Mouse (Mus musculus): Measurements from ENCODE around the gene Fcer1a. TPM values are rescaled to one million over a fixed set of nuclear protein-coding genes. Genes with fewer than 3 reads are reported as not detected.
"Not testable (repeated sequence)": the region's sequence is repeated elsewhere in the genome, so short reads cannot be mapped to it uniquely, and the experiment has no call there.

Fcer1a gene
- not detected in 2 replicates for polyA plus RNA-seq (2016; fragmentation: Nextera tagmentation; extraction: Ambion mirVana)

GRCm38 (mm10) chr1:173227081-173227480, at the start of gene Fcer1a:
Gene Fcer1a, minus strand, starts transcription at chr1:173227214.
- no peak within 1 kb of the TSS for H3K27ac ChIP-seq
- H3K9ac ChIP-seq, result no peak within 1 kb of the TSS
- no peak within 1 kb of the TSS for H3K4me3 ChIP-seq

GRCm38 (mm10) chr1:173265701-173266100, 38.7 kb upstream of the Fcer1a start, which contains the start of gene Olfr418:
Gene Olfr418, plus strand, starts transcription at chr1:173266001.
- Histone ChIP-seq H3K9ac (no peak within 1 kb of the TSS), H3K27ac (no peak within 1 kb of the TSS), H3K9me3 (no peaks in the 10 kb centered on the region), H3K4me2 (replicated peaks) (no peak within 1 kb of the TSS), H3K36me3 (no peaks in the 10 kb centered on the region), H3K4me3 (no peak within 1 kb of the TSS), H3K27me3 (replicated peaks) (no peaks in the 10 kb centered on the region), H3K4me1 (no peaks in the 10 kb centered on the region)
- no peak for ATAC-seq (ENCODE audit: low FRiP score, low read depth)

More at GRCm38 (mm10) chr1:173227081-173227480, at the start of gene Fcer1a:
- H3K36me3 ChIP-seq, result no peaks in the 10 kb centered on the region
- no peaks in the 10 kb centered on the region for H3K9me3 ChIP-seq
- H3K27me3 ChIP-seq (replicated peaks), result no peaks in the 10 kb centered on the region
- no peak for ATAC-seq (ENCODE audit: low FRiP score, low read depth)
- WGBS, result 91% methylated on average over 2 of the region's 2 CpGs
- no peaks in the 10 kb centered on the region for H3K4me1 ChIP-seq
- no peak within 1 kb of the TSS for H3K4me2 ChIP-seq (replicated peaks)

- WGBS, result 95% methylated on average over 3 of the region's 3 CpGs
- Histone ChIP-seq H3K36me3 (no peaks in the 10 kb centered on the region), H3K4me2 (replicated peaks) (no peak overlapping the region), H3K27me3 (replicated peaks) (no peaks in the 10 kb centered on the region), H3K4me3 (no peak overlapping the region), H3K9ac (no peak overlapping the region), H3K27ac (no peak overlapping the region), H3K4me1 (no peaks in the 10 kb centered on the region), H3K9me3 (no peaks in the 10 kb centered on the region)
- no peak for ATAC-seq (ENCODE audit: low FRiP score, low read depth)
Measured at GRCm38 (mm10) chr1:173249888-173250287, 22.9 kb upstream of the Fcer1a start.

GRCm38 (mm10) chr1:173237004-173237403, 10.0 kb upstream of the Fcer1a start:
- not testable (repeated sequence) for H3K4me3 ChIP-seq; H3K4me2 ChIP-seq (replicated peaks); H3K36me3 ChIP-seq; ATAC-seq (ENCODE audit: low FRiP score, low read depth); H3K9ac ChIP-seq; H3K27me3 ChIP-seq (replicated peaks); H3K4me1 ChIP-seq; H3K9me3 ChIP-seq; H3K27ac ChIP-seq
- WGBS, result 94% methylated on average over 1 of the region's 1 CpGs

GRCm38 (mm10) chr1:173216481-173216880, 10.5 kb downstream of the Fcer1a start:
- ATAC-seq (ENCODE audit: low FRiP score, low read depth), result no peak
- no peaks in the 10 kb centered on the region for H3K4me1 ChIP-seq
- no peaks in the 10 kb centered on the region for H3K9me3 ChIP-seq
- WGBS, result 90% methylated on average over 3 of the region's 3 CpGs
- no peak overlapping the region for H3K4me2 ChIP-seq (replicated peaks)
- H3K9ac ChIP-seq, result no peak overlapping the region
- no peaks in the 10 kb centered on the region for H3K27me3 ChIP-seq (replicated peaks)
- H3K4me3 ChIP-seq, result no peak overlapping the region
- no peak overlapping the region for H3K27ac ChIP-seq
- no peaks in the 10 kb centered on the region for H3K36me3 ChIP-seq

- Histone ChIP-seq H3K4me3 (no peak within 1 kb of the TSS), H3K9me3 (no peaks in the 10 kb centered on the region), H3K36me3 (no peaks in the 10 kb centered on the region), H3K9ac (no peak within 1 kb of the TSS), H3K4me2 (replicated peaks) (no peak within 1 kb of the TSS), H3K4me1 (no peaks in the 10 kb centered on the region), H3K27ac (no peak within 1 kb of the TSS), H3K27me3 (replicated peaks) (no peaks in the 10 kb centered on the region)
- no peak for ATAC-seq (ENCODE audit: low FRiP score, low read depth)
- 80% methylated on average over 5 of the region's 5 CpGs for WGBS
Measured at GRCm38 (mm10) chr1:173212092-173212491, 14.9 kb downstream of the Fcer1a start, which contains the start of gene Olfr1404. Gene Olfr1404, plus strand, starts transcription at chr1:173212392.

GRCm38 (mm10) chr1:173197508-173197907, 29.5 kb downstream of the Fcer1a start, which contains the start of gene Olfr218:
Gene Olfr218, plus strand, starts transcription at chr1:173197808.
- Histone ChIP-seq H3K27me3 (replicated peaks) (no peaks in the 10 kb centered on the region), H3K27ac (no peak within 1 kb of the TSS), H3K4me3 (no peak within 1 kb of the TSS), H3K4me2 (replicated peaks) (no peak within 1 kb of the TSS), H3K9ac (no peak within 1 kb of the TSS), H3K4me1 (no peaks in the 10 kb centered on the region), H3K36me3 (no peaks in the 10 kb centered on the region), H3K9me3 (no peaks in the 10 kb centered on the region)
- WGBS, result 81% methylated on average over 5 of the region's 5 CpGs
- no peak for ATAC-seq (ENCODE audit: low FRiP score, low read depth)

GRCm38 (mm10) chr1:173196359-173196758, 30.7 kb downstream of the Fcer1a start:
- Histone ChIP-seq H3K27me3 (replicated peaks) (no peaks in the 10 kb centered on the region), H3K4me2 (replicated peaks) (no peak overlapping the region), H3K9ac (no peak overlapping the region), H3K9me3 (no peaks in the 10 kb centered on the region), H3K4me3 (no peak overlapping the region), H3K4me1 (no peaks in the 10 kb centered on the region), H3K27ac (no peak overlapping the region), H3K36me3 (no peaks in the 10 kb centered on the region)
- no peak for ATAC-seq (ENCODE audit: low FRiP score, low read depth)
- WGBS, result 86% methylated on average over 2 of the region's 2 CpGs

GRCm38 (mm10) chr1:173192059-173192458, 35.0 kb downstream of the Fcer1a start:
- WGBS, result 85% methylated on average over 3 of the region's 3 CpGs
- no peak overlapping the region for H3K4me2 ChIP-seq (replicated peaks)

GRCm38 (mm10) chr1:173190540-173190939, 36.5 kb downstream of the Fcer1a start, which contains the start of gene Olfr1406:
Gene Olfr1406, minus strand, starts transcription at chr1:173190640.
- H3K36me3 ChIP-seq, result no peaks in the 10 kb centered on the region
- no peak within 1 kb of the TSS for H3K9ac ChIP-seq
- 72% methylated on average over 3 of the region's 3 CpGs for WGBS
- H3K27me3 ChIP-seq (replicated peaks), result no peaks in the 10 kb centered on the region
- H3K9me3 ChIP-seq, result no peaks in the 10 kb centered on the region
- no peak for ATAC-seq (ENCODE audit: low FRiP score, low read depth)
- no peaks in the 10 kb centered on the region for H3K4me1 ChIP-seq
- H3K27ac ChIP-seq, result no peak within 1 kb of the TSS
- H3K4me2 ChIP-seq (replicated peaks), result no peak within 1 kb of the TSS
- no peak within 1 kb of the TSS for H3K4me3 ChIP-seq

More at GRCm38 (mm10) chr1:173192059-173192458, 35.0 kb downstream of the Fcer1a start:
- Histone ChIP-seq H3K9me3 (no peaks in the 10 kb centered on the region), H3K4me3 (no peak overlapping the region), H3K36me3 (no peaks in the 10 kb centered on the region), H3K4me1 (no peaks in the 10 kb centered on the region), H3K9ac (no peak overlapping the region), H3K27ac (no peak overlapping the region), H3K27me3 (replicated peaks) (no peaks in the 10 kb centered on the region)
- no peak for ATAC-seq (ENCODE audit: low FRiP score, low read depth)

- Histone ChIP-seq H3K27me3 (replicated peaks) (no peaks in the 10 kb centered on the region), H3K9me3 (no peaks in the 10 kb centered on the region), H3K36me3 (no peaks in the 10 kb centered on the region), H3K4me2 (replicated peaks) (no peak overlapping the region), H3K9ac (no peak overlapping the region), H3K4me3 (no peak overlapping the region), H3K4me1 (no peaks in the 10 kb centered on the region), H3K27ac (no peak overlapping the region)
- no peak for ATAC-seq (ENCODE audit: low FRiP score, low read depth)
Measured at GRCm38 (mm10) chr1:173174154-173174842, 52.7 kb downstream of the Fcer1a start.
